Mouse (Mus musculus): ENCODE results near the gene Lipc. TPM values are rescaled to one million over a fixed set of nuclear protein-coding genes. Genes with fewer than 3 reads are reported as not detected.

Lipc gene
- polyA plus RNA-seq, 1 experiment from 2014 or later, result 0.26 TPM

- H3K36me3 ChIP-seq (ENCODE audit: inconsistent target), result no peaks in the 10 kb centered on the region
- no peaks in the 10 kb centered on the region for H3K79me2 ChIP-seq (ENCODE audit: inconsistent target)
- H3K27ac ChIP-seq, result peak overlapping the region; percentile 59
- 42% methylated on average over 4 of the region's 6 CpGs for WGBS (ENCODE audit: missing documents)
- no peak overlapping the region for H3K4me3 ChIP-seq (ENCODE audit: inconsistent target)
These were observed 109.6 kb downstream of the Lipc start for GRCm38 (mm10) chr9:70842300-70842941.

DNA sequence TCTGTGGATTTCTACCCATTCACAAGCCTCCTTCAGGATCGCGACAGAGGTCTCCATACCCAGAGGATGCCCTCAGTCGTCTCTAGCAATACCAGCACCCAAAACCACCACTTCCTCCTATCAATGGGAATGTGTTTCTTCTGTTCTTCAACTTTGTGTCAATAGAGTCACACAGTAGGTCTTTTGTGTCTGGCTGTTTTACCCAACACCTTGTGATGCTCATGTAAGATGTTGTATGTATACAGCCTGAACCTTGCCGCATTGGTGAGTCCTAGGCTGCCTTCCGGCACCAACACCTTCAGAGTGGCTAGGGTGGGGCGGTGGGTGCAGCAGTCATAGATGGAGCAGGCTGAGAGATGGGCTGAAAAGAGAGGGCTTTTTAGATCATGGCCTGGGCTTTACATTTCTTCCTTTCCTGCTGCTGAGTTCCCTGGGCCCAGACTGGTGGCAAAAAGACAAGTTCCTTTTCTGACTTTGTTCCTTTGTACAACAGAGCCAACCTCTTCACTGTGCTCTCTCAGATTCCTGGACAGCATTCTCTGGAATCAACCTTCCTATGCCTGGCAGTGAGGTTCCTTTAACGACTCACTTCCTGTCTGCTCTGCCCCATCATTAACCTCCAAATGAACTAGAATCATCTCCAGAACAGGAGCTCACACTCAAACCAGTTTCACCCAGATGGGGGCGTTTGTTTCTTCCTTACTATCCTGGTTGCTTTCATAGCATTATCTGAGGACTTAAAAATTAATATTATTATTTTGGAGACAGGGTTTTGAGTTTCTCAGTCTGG lies 110.4 kb downstream of the Lipc start:
- Histone ChIP-seq H3K79me2 (ENCODE audit: inconsistent target) (no peaks in the 10 kb centered on the region), H3K27ac (peak overlapping the region; percentile 59), H3K36me3 (ENCODE audit: inconsistent target) (no peaks in the 10 kb centered on the region), H3K4me3 (ENCODE audit: inconsistent target) (no peak overlapping the region)
- WGBS (ENCODE audit: missing documents), result 55% methylated on average over 8 of the region's 8 CpGs

DNA sequence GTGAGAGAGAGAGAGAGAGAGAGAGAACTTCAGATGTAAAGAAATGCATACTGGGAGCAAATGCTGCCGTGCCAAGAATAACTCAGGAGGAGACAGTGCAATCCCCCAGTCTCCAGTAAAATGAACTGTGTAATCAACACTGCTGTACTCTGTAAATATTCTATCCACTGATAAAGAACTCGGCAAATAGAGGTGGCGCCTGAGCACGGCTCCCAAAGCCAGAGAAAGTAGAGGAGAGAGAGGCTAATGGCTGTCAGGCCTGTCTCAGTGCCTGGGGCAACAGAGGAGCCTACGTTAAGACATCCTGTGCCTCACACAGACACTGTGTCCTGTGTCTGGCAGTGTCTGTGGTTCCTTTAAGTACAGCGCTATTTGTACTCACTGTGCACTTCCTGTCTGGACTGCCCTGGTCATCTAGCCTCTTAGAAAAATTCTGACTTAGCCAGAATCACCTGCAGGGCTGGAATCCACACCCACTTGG lies 111.1 kb downstream of the Lipc start:
- Histone ChIP-seq H3K4me3 (ENCODE audit: inconsistent target) (no peak overlapping the region), H3K27ac (peak overlapping the region; percentile 59), H3K36me3 (ENCODE audit: inconsistent target) (no peaks in the 10 kb centered on the region), H3K79me2 (ENCODE audit: inconsistent target) (no peaks in the 10 kb centered on the region)
- WGBS (ENCODE audit: missing documents), result 46% methylated on average over 6 of the region's 6 CpGs

GRCm38 (mm10) chr9:70838132-70838911 lies 113.7 kb downstream of the Lipc start:
- no peak overlapping the region for H3K4me3 ChIP-seq (ENCODE audit: inconsistent target)

GRCm38 (mm10) chr9:70834730-70835154 lies 117.3 kb downstream of the Lipc start:
- WGBS (ENCODE audit: missing documents), result 1% methylated on average over 4 of the region's 4 CpGs
- Histone ChIP-seq H3K36me3 (ENCODE audit: inconsistent target) (no peaks in the 10 kb centered on the region), H3K79me2 (ENCODE audit: inconsistent target) (no peaks in the 10 kb centered on the region), H3K4me3 (ENCODE audit: inconsistent target) (no peak overlapping the region), H3K27ac (peak overlapping the region; percentile 75)

More at GRCm38 (mm10) chr9:70838132-70838911, 113.7 kb downstream of the Lipc start:
- WGBS (ENCODE audit: missing documents), result 25% methylated on average over 10 of the region's 10 CpGs
- H3K36me3 ChIP-seq (ENCODE audit: inconsistent target), result no peaks in the 10 kb centered on the region
- H3K27ac ChIP-seq, result peak overlapping the region; percentile 85
- H3K79me2 ChIP-seq (ENCODE audit: inconsistent target), result no peaks in the 10 kb centered on the region

DNA sequence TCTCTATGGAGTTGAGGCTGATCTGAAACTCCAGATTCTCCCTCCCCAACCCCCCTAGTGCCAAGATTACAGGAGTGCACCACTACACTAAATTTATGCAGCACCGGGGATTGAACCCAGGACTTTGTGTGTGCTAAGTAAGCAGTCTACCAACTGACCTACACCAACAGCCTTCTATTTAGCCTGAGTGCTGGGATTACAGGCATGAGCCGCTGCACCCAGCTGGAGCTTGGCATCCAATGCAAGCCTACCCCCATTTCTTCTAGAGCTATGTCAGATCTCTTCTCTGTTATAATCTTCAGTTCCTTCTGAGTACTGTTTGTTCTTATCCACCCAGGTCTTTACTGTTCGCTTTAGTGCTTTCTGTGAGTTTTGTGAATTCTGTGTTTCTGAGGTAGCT lies 117.8 kb downstream of the Lipc start:
- Histone ChIP-seq H3K4me3 (ENCODE audit: inconsistent target) (no peak overlapping the region), H3K79me2 (ENCODE audit: inconsistent target) (no peaks in the 10 kb centered on the region), H3K36me3 (ENCODE audit: inconsistent target) (no peaks in the 10 kb centered on the region), H3K27ac (peak overlapping the region; percentile 75)
- WGBS (ENCODE audit: missing documents), result 89% methylated on average over 3 of the region's 3 CpGs

GRCm38 (mm10) chr9:70833111-70833908 lies 118.7 kb downstream of the Lipc start:
- 58% methylated on average over 4 of the region's 6 CpGs for WGBS (ENCODE audit: missing documents)
- Histone ChIP-seq H3K36me3 (ENCODE audit: inconsistent target) (no peaks in the 10 kb centered on the region), H3K79me2 (ENCODE audit: inconsistent target) (no peaks in the 10 kb centered on the region), H3K4me3 (ENCODE audit: inconsistent target) (no peak overlapping the region), H3K27ac (0 out of 2 replicates have a peak overlapping the region, but pooled peaks have one; percentile 75)

GRCm38 (mm10) chr9:70832231-70832630 lies 119.8 kb downstream of the Lipc start:
- Histone ChIP-seq H3K79me2 (ENCODE audit: inconsistent target) (no peaks in the 10 kb centered on the region), H3K36me3 (ENCODE audit: inconsistent target) (no peaks in the 10 kb centered on the region), H3K27ac (no peak overlapping the region), H3K4me3 (ENCODE audit: inconsistent target) (no peak overlapping the region)
- 56% methylated on average over 7 of the region's 7 CpGs for WGBS (ENCODE audit: missing documents)

GRCm38 (mm10) chr9:70830844-70831529 lies 121.0 kb downstream of the Lipc start:
- Histone ChIP-seq H3K27ac (no peak overlapping the region), H3K79me2 (ENCODE audit: inconsistent target) (no peaks in the 10 kb centered on the region), H3K36me3 (ENCODE audit: inconsistent target) (no peaks in the 10 kb centered on the region), H3K4me3 (ENCODE audit: inconsistent target) (no peak overlapping the region)
- WGBS (ENCODE audit: missing documents), result 89% methylated on average over 6 of the region's 6 CpGs

GRCm38 (mm10) chr9:70829784-70830488 lies 122.1 kb downstream of the Lipc start:
- WGBS (ENCODE audit: missing documents), result 86% methylated on average over 7 of the region's 7 CpGs
- H3K79me2 ChIP-seq (ENCODE audit: inconsistent target), result no peaks in the 10 kb centered on the region
- no peaks in the 10 kb centered on the region for H3K36me3 ChIP-seq (ENCODE audit: inconsistent target)
- H3K4me3 ChIP-seq (ENCODE audit: inconsistent target), result no peak overlapping the region
- no peak overlapping the region for H3K27ac ChIP-seq

DNA sequence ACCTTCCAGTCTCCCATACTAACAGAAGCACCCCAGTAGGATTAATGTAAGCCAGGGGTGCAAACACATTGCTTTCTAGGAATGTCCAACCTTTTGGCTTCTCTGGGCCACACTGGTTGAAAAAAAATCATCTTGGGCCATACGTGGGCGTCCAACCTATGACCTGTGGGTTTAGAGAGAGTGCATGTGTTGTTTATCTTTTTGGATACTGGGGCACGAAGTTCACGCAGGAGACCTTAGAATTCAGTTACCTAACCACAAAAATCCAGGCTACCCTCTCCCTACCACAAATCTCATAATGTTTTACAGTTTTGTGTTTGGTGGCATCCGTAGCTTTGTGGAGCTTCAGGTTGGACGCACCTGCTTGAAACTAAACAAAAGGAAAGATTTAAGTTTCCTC lies 124.1 kb downstream of the Lipc start:
- no peak overlapping the region for H3K27ac ChIP-seq
- WGBS (ENCODE audit: missing documents), result 98% methylated on average over 6 of the region's 6 CpGs
- H3K36me3 ChIP-seq (ENCODE audit: inconsistent target), result no peaks in the 10 kb centered on the region
- H3K4me3 ChIP-seq (ENCODE audit: inconsistent target), result no peak overlapping the region
- no peaks in the 10 kb centered on the region for H3K79me2 ChIP-seq (ENCODE audit: inconsistent target)

- Histone ChIP-seq H3K79me2 (ENCODE audit: inconsistent target) (no peaks in the 10 kb centered on the region), H3K4me3 (ENCODE audit: inconsistent target) (no peak overlapping the region), H3K36me3 (ENCODE audit: inconsistent target) (no peaks in the 10 kb centered on the region), H3K27ac (no peak overlapping the region)
- WGBS (ENCODE audit: missing documents), result 100% methylated on average over 3 of the region's 3 CpGs
These were observed 127.9 kb downstream of the Lipc start for GRCm38 (mm10) chr9:70824103-70824502.

GRCm38 (mm10) chr9:70818739-70819138 lies 133.3 kb downstream of the Lipc start:
- Histone ChIP-seq H3K27ac (no peak overlapping the region), H3K79me2 (ENCODE audit: inconsistent target) (no peaks in the 10 kb centered on the region), H3K36me3 (ENCODE audit: inconsistent target) (no peaks in the 10 kb centered on the region), H3K4me3 (ENCODE audit: inconsistent target) (no peak overlapping the region)
- 96% methylated on average over 14 of the region's 14 CpGs for WGBS (ENCODE audit: missing documents)
